Mouse (Mus musculus) brown adipose tissue, adult 24 weeks (tissue): ENCODE data around the gene S100a1. TPM values are rescaled to one million over a fixed set of nuclear protein-coding genes. Genes with fewer than 3 reads are reported as not detected.
A peak's percentile ranks its signal among the peaks of the same experiment; 100 is the strongest.

Source experiments
- H3K27ac ChIP-seq: fragments of 200-500 bp; replicated peaks from 2 replicates; pipeline ENCODE4 v1.5.1; 2012; ENCODE audit warnings: low read depth, mild to moderate bottlenecking, low read length
- H3K4me1 ChIP-seq: fragments of 200-500 bp; 2 replicates; pipeline ENCODE4 v1.6.1; 2012; ENCODE audit warnings: low read length, mixed read lengths; ENCODE audit not compliant: control insufficient read depth, insufficient read depth, insufficient read length
- H3K4me3 ChIP-seq: fragments of 200-500 bp; 2 replicates; pipeline ENCODE4 v1.5.1; 2012; ENCODE audit warnings: low read depth, mild to moderate bottlenecking, low read length, moderate library complexity; ENCODE audit not compliant: insufficient read depth
- polyA plus RNA-seq: library from polyadenylated mRNA; stranded (reverse); fragments of >200 nt; gene quantifications from 2 replicates; pipeline ENCODE4 v1.2.4, GENCODE M21; 2012; ENCODE audit not compliant: missing spikeins, insufficient read depth, insufficient read length

The S100a1 gene
- polyA plus RNA-seq, 1 experiment = 1,535 TPM

DNA sequence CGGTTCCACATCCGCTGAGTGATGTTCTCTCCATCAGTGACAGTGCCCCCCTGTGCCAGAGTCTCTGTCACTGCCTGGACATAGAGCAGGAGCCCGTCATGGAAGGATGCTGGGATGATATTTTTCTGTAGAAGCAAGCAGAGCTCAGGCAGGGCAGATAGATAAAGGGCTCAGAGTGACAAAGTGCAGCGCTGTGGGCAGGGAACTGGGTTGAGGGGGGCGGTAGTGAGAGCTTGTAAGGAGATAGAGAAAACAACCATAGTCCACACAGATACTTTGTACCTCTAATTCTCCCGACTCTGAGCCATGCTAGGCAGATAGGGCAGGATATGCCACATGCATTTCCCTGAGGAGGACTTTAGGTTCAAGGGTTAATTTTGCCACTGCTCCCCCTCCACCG is 51.6 kb downstream of the S100a1 start:
- peak overlapping the region; percentile 86 for H3K4me3 ChIP-seq
- peaks cover 11% of the 10 kb centered on the region for H3K4me1 ChIP-seq
- no peak overlapping the region for H3K27ac ChIP-seq

DNA sequence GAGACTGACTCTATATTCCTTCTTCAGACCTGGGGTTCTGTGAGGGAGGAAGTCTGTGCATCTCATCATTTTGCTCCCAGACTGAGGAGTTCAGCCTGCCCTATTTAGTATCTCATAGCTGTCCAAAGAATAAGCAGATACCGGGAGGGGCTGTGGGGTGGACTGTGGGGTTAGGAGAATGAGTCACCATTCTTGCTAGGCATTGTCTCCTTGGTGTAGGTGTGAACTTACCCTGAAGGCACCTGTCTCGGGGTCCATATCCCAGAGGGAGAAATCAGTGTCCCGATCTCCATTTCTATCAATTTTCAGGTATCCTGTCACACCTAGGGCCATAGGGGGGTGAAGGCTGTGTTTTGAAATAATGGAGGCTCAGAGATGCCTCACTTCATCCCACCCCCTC is 52.3 kb downstream of the S100a1 start:
- peaks cover 11% of the 10 kb centered on the region for H3K4me1 ChIP-seq
- no peak overlapping the region for H3K27ac ChIP-seq
- peak overlapping the region; percentile 86 for H3K4me3 ChIP-seq

Other genes starting within 250 kb of the S100a1 start
- 2.2 and 3.7 TPM in 2 replicates for gene Dennd4b, start 249.2 kb downstream of the S100a1 start, polyA plus RNA-seq
- gene Gatad2b, start 221.2 kb downstream of the S100a1 start, polyA plus RNA-seq = 14.7 and 22.0 TPM in 2 replicates
- 0.52 and 2.1 TPM in 2 replicates for gene Slc27a3, start 124.5 kb downstream of the S100a1 start, polyA plus RNA-seq
- 12.6 and 13.2 TPM in 2 replicates for gene Ints3, start 80.8 kb downstream of the S100a1 start, polyA plus RNA-seq
- 18.0 and 27.9 TPM in 2 replicates for gene Npr1, start 48.5 kb downstream of the S100a1 start, polyA plus RNA-seq
- gene Ilf2, start 38.3 kb downstream of the S100a1 start, polyA plus RNA-seq = 30.2 and 30.6 TPM in 2 replicates
- 55.5 and 71.6 TPM in 2 replicates for gene Snapin, start 23.4 kb downstream of the S100a1 start, polyA plus RNA-seq
- 39.6 and 51.2 TPM in 2 replicates for gene Chtop, start 4.9 kb downstream of the S100a1 start, polyA plus RNA-seq
- 385 and 454 TPM in 2 replicates for gene S100a13, start within 50 bp of the S100a1 start, polyA plus RNA-seq
- gene S100a14, start 12.5 kb upstream of the S100a1 start, polyA plus RNA-seq = not detected in 2 replicates
- 86.6 and 89.4 TPM in 2 replicates for gene S100a16, start 22.9 kb upstream of the S100a1 start, polyA plus RNA-seq
- not detected in 2 replicates for gene S100a3, start 46.2 kb upstream of the S100a1 start, polyA plus RNA-seq
- gene S100a2, start 75.9 kb upstream of the S100a1 start, polyA plus RNA-seq = not detected in 2 replicates
- not detected in 2 replicates for gene Gm42674, start 87.5 kb upstream of the S100a1 start, polyA plus RNA-seq
- 21.4 and 30.3 TPM in 2 replicates for gene S100a4, start 89.4 kb upstream of the S100a1 start, polyA plus RNA-seq
- gene S100a5, start 94.1 kb upstream of the S100a1 start, polyA plus RNA-seq = not detected in 2 replicates
- gene S100a6, start 98.5 kb upstream of the S100a1 start, polyA plus RNA-seq = 192 and 232 TPM in 2 replicates
- gene S100a7a, start 139.6 kb upstream of the S100a1 start, polyA plus RNA-seq = not detected in 2 replicates
- gene S100a8, start 154.6 kb upstream of the S100a1 start, polyA plus RNA-seq = 14.6 and 14.8 TPM in 2 replicates
- 16.2 and 18.2 TPM in 2 replicates for gene S100a9, start 181.3 kb upstream of the S100a1 start, polyA plus RNA-seq
- gene Pglyrp4, start 212.5 kb upstream of the S100a1 start, polyA plus RNA-seq = not detected in 2 replicates